Mouse (Mus musculus) heart, embryonic 13.5 days (tissue): ENCODE data around the gene Ano6. TPM values are rescaled to one million over a fixed set of nuclear protein-coding genes. Genes with fewer than 3 reads are reported as not detected.

Source experiments
- ATAC-seq: fragments of 200-750 bp; cut with Nextera tagmentation; 2 replicates; pipeline ENCODE4 v1.8.0; 2017; ENCODE audit warnings: moderate TSS enrichment; ENCODE audit not compliant: insufficient number of reproducible peaks, low FRiP score, low TSS enrichment; ENCODE audit errors: extremely low read depth
- H3K27ac ChIP-seq: fragments of 300-500 bp; sonication (generic); replicated peaks from 2 replicates; pipeline ENCODE4 v1.5.1; 2015; ENCODE audit warnings: moderate library complexity, mild to moderate bottlenecking, inconsistent platforms
- H3K27me3 ChIP-seq: fragments of 300-500 bp; sonication (generic); replicated peaks from 2 replicates; pipeline ENCODE4 v1.6.1; 2015; ENCODE audit warnings: mild to moderate bottlenecking, inconsistent platforms
- H3K36me3 ChIP-seq: fragments of 300-500 bp; sonication (generic); 2 replicates; pipeline ENCODE4 v1.6.1; 2015; ENCODE audit warnings: mild to moderate bottlenecking, inconsistent platforms
- H3K4me1 ChIP-seq: fragments of 300-500 bp; sonication (generic); 2 replicates; pipeline ENCODE4 v1.6.1; 2015; ENCODE audit warnings: inconsistent platforms
- H3K4me2 ChIP-seq: fragments of 300-500 bp; sonication (generic); 2 replicates; pipeline ENCODE4 v1.6.1; 2015; ENCODE audit warnings: inconsistent platforms, mild to moderate bottlenecking, moderate library complexity
- H3K4me3 ChIP-seq: fragments of 300-500 bp; sonication (generic); 2 replicates; pipeline ENCODE4 v1.5.1; 2015; ENCODE audit warnings: moderate library complexity, mild to moderate bottlenecking, inconsistent platforms
- H3K9ac ChIP-seq: fragments of 300-500 bp; sonication (generic); 2 replicates; pipeline ENCODE4 v1.6.1; 2015; ENCODE audit warnings: inconsistent platforms, mild to moderate bottlenecking, moderate library complexity
- H3K9me3 ChIP-seq: fragments of 300-500 bp; sonication (generic); 2 replicates; pipeline ENCODE4 v1.6.1; 2016; ENCODE audit warnings: inconsistent platforms
- WGBS: fragments of 180-500 bp; shearing (Covaris S2); methylation state at CpG from one replicate; pipeline ENCODE4 v1.1.7; 2015; ENCODE audit warnings: mixed read lengths; 5-methylcytosine and 5-hydroxymethylcytosine counted together
- polyA plus RNA-seq: library from polyadenylated mRNA; unstranded; fragments of >200 nt; fragmentation: Nextera tagmentation; extraction: Ambion mirVana; gene quantifications from 2 replicates; pipeline ENCODE4 v1.2.1, GENCODE M21; 2015

Gene Ano6
- 28.8 and 31.0 TPM in 2 replicates for polyA plus RNA-seq

- peak within 1 kb of the TSS; percentile 94 for H3K9ac ChIP-seq
Observed at GRCm38 (mm10) chr15:95790529-95791071, at the start of gene Ano6. Gene Ano6, plus strand, starts transcription at chr15:95790843.

GRCm38 (mm10) chr15:95742955-95743354 is 47.7 kb upstream of the Ano6 start:
- Histone ChIP-seq H3K4me2 (no peak overlapping the region), H3K27me3 (no peaks in the 10 kb centered on the region), H3K9me3 (no peaks in the 10 kb centered on the region), H3K27ac (no peak overlapping the region), H3K4me1 (0 out of 2 replicates have a peak, but pooled peaks cover 3% of the 10 kb centered on the region), H3K4me3 (no peak overlapping the region), H3K9ac (no peak overlapping the region), H3K36me3 (no peaks in the 10 kb centered on the region)
- whole genome bisulfite sequencing = 74% methylated on average over 6 of the region's 6 CpGs
- no peak for ATAC-seq

More at GRCm38 (mm10) chr15:95790529-95791071, at the start of gene Ano6:
- Histone ChIP-seq H3K27me3 (no peaks in the 10 kb centered on the region), H3K4me2 (peak within 1 kb of the TSS; percentile 80), H3K9me3 (0 out of 2 replicates have a peak, but pooled peaks cover 6% of the 10 kb centered on the region), H3K4me3 (peak within 1 kb of the TSS; percentile 80), H3K4me1 (peaks cover 48% of the 10 kb centered on the region), H3K36me3 (0 out of 2 replicates have a peak, but pooled peaks cover 2% of the 10 kb centered on the region), H3K27ac (peak within 1 kb of the TSS; percentile 86)
- ATAC-seq = peak; percentile 87
- WGBS = 0% methylated on average over 51 of the region's 51 CpGs

- H3K36me3 ChIP-seq = no peaks in the 10 kb centered on the region
- no peak overlapping the region for H3K4me2 ChIP-seq
- no peaks in the 10 kb centered on the region for H3K27me3 ChIP-seq
- WGBS = 76% methylated on average over 2 of the region's 2 CpGs
- no peaks in the 10 kb centered on the region for H3K9me3 ChIP-seq
- H3K27ac ChIP-seq = no peak overlapping the region
- 0 out of 2 replicates have a peak, but pooled peaks cover 3% of the 10 kb centered on the region for H3K4me1 ChIP-seq
- ATAC-seq = no peak
- H3K4me3 ChIP-seq = no peak overlapping the region
- no peak overlapping the region for H3K9ac ChIP-seq
Observed at GRCm38 (mm10) chr15:95743856-95744255, 46.8 kb upstream of the Ano6 start.

GRCm38 (mm10) chr15:95745346-95746106 is 45.1 kb upstream of the Ano6 start:
- no peaks in the 10 kb centered on the region for H3K27me3 ChIP-seq
- no peak overlapping the region for H3K9ac ChIP-seq
- 72% methylated on average over 11 of the region's 11 CpGs for WGBS
- ATAC-seq = no peak
- H3K4me3 ChIP-seq = no peak overlapping the region
- H3K27ac ChIP-seq = no peak overlapping the region
- 0 out of 2 replicates have a peak, but pooled peaks cover 3% of the 10 kb centered on the region for H3K4me1 ChIP-seq
- no peaks in the 10 kb centered on the region for H3K9me3 ChIP-seq
- H3K4me2 ChIP-seq = no peak overlapping the region
- H3K36me3 ChIP-seq = no peaks in the 10 kb centered on the region

- Histone ChIP-seq H3K9ac (no peak overlapping the region), H3K4me3 (no peak overlapping the region), H3K4me1 (0 out of 2 replicates have a peak, but pooled peaks cover 3% of the 10 kb centered on the region), H3K4me2 (no peak overlapping the region), H3K27me3 (no peaks in the 10 kb centered on the region), H3K27ac (no peak overlapping the region), H3K9me3 (no peaks in the 10 kb centered on the region), H3K36me3 (no peaks in the 10 kb centered on the region)
- 58% methylated on average over 5 of the region's 5 CpGs for WGBS
- ATAC-seq = no peak
Observed at GRCm38 (mm10) chr15:95746513-95746912, 44.1 kb upstream of the Ano6 start.

GRCm38 (mm10) chr15:95746955-95747931 is 43.4 kb upstream of the Ano6 start:
- Histone ChIP-seq H3K9ac (no peak overlapping the region), H3K4me3 (no peak overlapping the region), H3K4me1 (0 out of 2 replicates have a peak, but pooled peaks cover 3% of the 10 kb centered on the region), H3K36me3 (no peaks in the 10 kb centered on the region), H3K27me3 (no peaks in the 10 kb centered on the region), H3K4me2 (no peak overlapping the region), H3K9me3 (no peaks in the 10 kb centered on the region), H3K27ac (no peak overlapping the region)
- ATAC-seq = no peak
- WGBS = 75% methylated on average over 16 of the region's 16 CpGs

GRCm38 (mm10) chr15:95749216-95749615 is 41.4 kb upstream of the Ano6 start:
- Histone ChIP-seq H3K4me1 (0 out of 2 replicates have a peak, but pooled peaks cover 3% of the 10 kb centered on the region), H3K9me3 (no peaks in the 10 kb centered on the region)
- 79% methylated on average over 5 of the region's 5 CpGs for WGBS

GRCm38 (mm10) chr15:95750038-95750437 is 40.6 kb upstream of the Ano6 start:
- Histone ChIP-seq H3K4me1 (0 out of 2 replicates have a peak, but pooled peaks cover 3% of the 10 kb centered on the region), H3K4me2 (no peak overlapping the region), H3K27ac (no peak overlapping the region), H3K27me3 (no peaks in the 10 kb centered on the region), H3K9ac (no peak overlapping the region), H3K4me3 (no peak overlapping the region), H3K9me3 (no peaks in the 10 kb centered on the region), H3K36me3 (no peaks in the 10 kb centered on the region)
- WGBS = 84% methylated on average over 21 of the region's 21 CpGs
- ATAC-seq = no peak

More at GRCm38 (mm10) chr15:95749216-95749615, 41.4 kb upstream of the Ano6 start:
- Histone ChIP-seq H3K27me3 (no peaks in the 10 kb centered on the region), H3K27ac (no peak overlapping the region), H3K9ac (no peak overlapping the region), H3K4me2 (no peak overlapping the region), H3K4me3 (no peak overlapping the region), H3K36me3 (no peaks in the 10 kb centered on the region)
- ATAC-seq = no peak

GRCm38 (mm10) chr15:95751832-95752676 is 38.6 kb upstream of the Ano6 start:
- 70% methylated on average over 8 of the region's 8 CpGs for WGBS
- peaks cover 2% of the 10 kb centered on the region for H3K4me1 ChIP-seq

GRCm38 (mm10) chr15:95752677-95753019 is 38.0 kb upstream of the Ano6 start:
- WGBS = 75% methylated on average over 5 of the region's 5 CpGs
- H3K4me3 ChIP-seq = no peak overlapping the region
- H3K27ac ChIP-seq = no peak overlapping the region

More at GRCm38 (mm10) chr15:95751832-95752676, 38.6 kb upstream of the Ano6 start:
- no peaks in the 10 kb centered on the region for H3K36me3 ChIP-seq
- no peak overlapping the region for H3K9ac ChIP-seq
- no peak overlapping the region for H3K4me2 ChIP-seq
- H3K4me3 ChIP-seq = no peak overlapping the region
- no peaks in the 10 kb centered on the region for H3K27me3 ChIP-seq
- no peaks in the 10 kb centered on the region for H3K9me3 ChIP-seq
- H3K27ac ChIP-seq = no peak overlapping the region
- ATAC-seq = no peak

More at GRCm38 (mm10) chr15:95752677-95753019, 38.0 kb upstream of the Ano6 start:
- no peak overlapping the region for H3K4me2 ChIP-seq
- no peaks in the 10 kb centered on the region for H3K36me3 ChIP-seq
- H3K4me1 ChIP-seq = peaks cover 6% of the 10 kb centered on the region
- H3K27me3 ChIP-seq = no peaks in the 10 kb centered on the region
- no peak for ATAC-seq
- no peak overlapping the region for H3K9ac ChIP-seq
- no peaks in the 10 kb centered on the region for H3K9me3 ChIP-seq
